Mouse (Mus musculus) heart, adult 2 months (tissue): ENCODE results near the gene Agap1. TPM values are rescaled to one million over a fixed set of nuclear protein-coding genes. Genes with fewer than 3 reads are reported as not detected.

ENCODE experiments used
- DNase-seq, 2 experiments: peaks; one replicate each; pipeline ENCODE4 v3.0.0; 2021
- H3K27ac ChIP-seq: fragments of 200-600 bp; 2 replicates; pipeline ENCODE4 v1.8.1; 2022
- H3K27me3 ChIP-seq: fragments of 200-500 bp; 2 replicates; pipeline ENCODE4 v1.6.1; 2012; ENCODE audit warnings: mild to moderate bottlenecking, low read length, inconsistent platforms, mixed read lengths; ENCODE audit not compliant: control insufficient read depth, insufficient read depth
- H3K36me3 ChIP-seq: fragments of 200-500 bp; 2 replicates; pipeline ENCODE4 v1.6.1; 2012; ENCODE audit warnings: low read length, inconsistent platforms; ENCODE audit not compliant: control insufficient read depth, insufficient read depth
- H3K4me1 ChIP-seq: fragments of 200-500 bp; 2 replicates; pipeline ENCODE4 v1.6.1; 2011; ENCODE audit warnings: low read length; ENCODE audit not compliant: control insufficient read depth, insufficient read depth
- H3K4me3 ChIP-seq: fragments of 200-600 bp; 2 replicates; pipeline ENCODE4 v1.8.1; 2022
- H3K79me2 ChIP-seq: fragments of 200-500 bp; replicated peaks from 2 replicates; pipeline ENCODE4 v1.6.1; 2012; ENCODE audit warnings: mild to moderate bottlenecking, inconsistent platforms, low read length, moderate library complexity, mixed read lengths; ENCODE audit not compliant: control insufficient read depth, insufficient read depth
- H3K9ac ChIP-seq: fragments of 200-500 bp; 2 replicates; pipeline ENCODE4 v1.6.1; 2012; ENCODE audit warnings: low read depth, mild to moderate bottlenecking, control low read depth, inconsistent platforms, low read length, mixed read lengths
- CTCF ChIP-seq: fragments of 200-600 bp; IDR thresholded peaks from 2 replicates; pipeline ENCODE4 v1.8.1; 2022; ENCODE audit warnings: antibody characterized with exemption, mild to moderate bottlenecking, moderate library complexity
- EP300 ChIP-seq: fragments of 200-500 bp; IDR thresholded peaks from 2 replicates; pipeline ENCODE4 v1.6.1; 2011; ENCODE audit warnings: low read depth, low read length, control low read depth; ENCODE audit not compliant: insufficient read depth
- POLR2A ChIP-seq: fragments of 200-500 bp; IDR thresholded peaks from 2 replicates; pipeline ENCODE4 v1.6.1; 2011; ENCODE audit warnings: mild to moderate bottlenecking, low read depth, low read length, control low read depth; ENCODE audit not compliant: insufficient read depth
- WGBS: fragments of 180-500 bp; shearing (Covaris S2); methylation state at CpG from one replicate; pipeline ENCODE4 v1.1.7; 2018; 5-methylcytosine and 5-hydroxymethylcytosine counted together
- intact Hi-C: fragments of 180-260 bp; cut with DNase I; formaldehyde crosslinking; loops from one replicate; pipeline ENCODE4 v1.15.1; 2025
- polyA plus RNA-seq: library from polyadenylated mRNA; depleted of rRNA; stranded (reverse); fragments of >200 nt; gene quantifications from 2 replicates; pipeline ENCODE4 v1.2.3, GENCODE M21; 2012
- total RNA-seq, 2 experiments: library from RNA; stranded (reverse); gene quantifications; 2 replicates each; pipeline ENCODE4 v1.2.3; 2021

Gene Agap1
- total and polyA plus RNA-seq, 3 experiments, result 11.4 to 62.1 (median 59.0) TPM

- H3K36me3 ChIP-seq, result peaks cover 5% of the 10 kb centered on the region; the same call in 1 of the 2 replicates
- intact Hi-C loops, result loop anchor here (1.0 kb wide), 1 partner anchor 123 kb away; the partner anchor contains the start of gene Agap1
- H3K4me1 ChIP-seq, result peaks cover 27% of the 10 kb centered on the region
- peak; percentile 74; the same call in 1 of the 2 replicates for TF ChIP-seq POLR2A
- 0 out of 2 replicates have a peak, but pooled peaks have one; percentile 55 for TF ChIP-seq EP300
- TF ChIP-seq CTCF, result no peak
- H3K4me3 ChIP-seq, result peak overlapping the region; percentile 23; the same call in 1 of the 2 replicates
- peak overlapping the region; percentile 20; the same call in 1 of the 2 replicates for H3K9ac ChIP-seq
- H3K27me3 ChIP-seq, result no peaks in the 10 kb centered on the region
- peak overlapping the region; percentile 63 for H3K27ac ChIP-seq
- 11% methylated on average over 4 of the region's 4 CpGs for WGBS
- peak; percentile 62 to 70 for DNase-seq
- no peaks in the 10 kb centered on the region; the same call in 1 of the 2 replicates for H3K79me2 ChIP-seq
These were observed 122.4 kb downstream of the Agap1 start for GRCm38 (mm10) chr1:89576985-89577384.

- Histone ChIP-seq H3K79me2 (no peaks in the 10 kb centered on the region; the same call in 1 of the 2 replicates), H3K27ac (peak overlapping the region; percentile 57), H3K27me3 (no peaks in the 10 kb centered on the region), H3K9ac (peak overlapping the region; percentile 82), H3K4me3 (peak overlapping the region; percentile 68), H3K36me3 (peaks cover 5% of the 10 kb centered on the region; the same call in 1 of the 2 replicates), H3K4me1 (peaks cover 21% of the 10 kb centered on the region)
- TF ChIP-seq POLR2A (no peak), EP300 (no peak), CTCF (no peak)
- DNase-seq, result peak; percentile 91 to 94
- intact Hi-C loops, result loop anchor here (2.0 to 5.0 kb wide), 3 partner anchors 14 to 52 kb away; no protein-coding TSS in a partner anchor
- under 1% methylated on average over 135 of the region's 146 CpGs for WGBS
These were observed 125.7 kb downstream of the Agap1 start for GRCm38 (mm10) chr1:89580031-89580998.

- 2% methylated on average over 95 of the region's 95 CpGs for WGBS
- Histone ChIP-seq H3K4me3 (peak overlapping the region; percentile 68), H3K9ac (peak overlapping the region; percentile 82), H3K79me2 (peaks cover 2% of the 10 kb centered on the region; the same call in 1 of the 2 replicates), H3K4me1 (peaks cover 15% of the 10 kb centered on the region), H3K27ac (peak overlapping the region; percentile 56), H3K36me3 (peaks cover 5% of the 10 kb centered on the region; the same call in 1 of the 2 replicates), H3K27me3 (no peaks in the 10 kb centered on the region)
- DNase-seq, result peak; percentile 77 to 83
- peak; percentile 85 for TF ChIP-seq CTCF
- 0 out of 2 replicates have a peak, but pooled peaks have one; percentile 37 for TF ChIP-seq EP300
- TF ChIP-seq POLR2A, result no peak
- intact Hi-C loops, result loop anchor here (1.0 to 5.0 kb wide), 4 partner anchors 14 to 56 kb away; no protein-coding TSS in a partner anchor
These were observed 126.6 kb downstream of the Agap1 start for GRCm38 (mm10) chr1:89580999-89581765.

- H3K27ac ChIP-seq, result no peak overlapping the region; the same call in 1 of the 2 replicates
- intact Hi-C loops, result loop anchor here (1.0 to 5.0 kb wide), 4 partner anchors 13 to 56 kb away; no protein-coding TSS in a partner anchor
- peaks cover 1% of the 10 kb centered on the region; the same call in 1 of the 2 replicates for H3K36me3 ChIP-seq
- H3K9ac ChIP-seq, result peak overlapping the region; percentile 82
- WGBS, result 61% methylated on average over 6 of the region's 6 CpGs
- no peaks in the 10 kb centered on the region for H3K27me3 ChIP-seq
- no peak for DNase-seq
- TF ChIP-seq CTCF (no peak), POLR2A (no peak), EP300 (no peak)
- H3K79me2 ChIP-seq, result peaks cover 2% of the 10 kb centered on the region; the same call in 1 of the 2 replicates
- H3K4me3 ChIP-seq, result peak overlapping the region; percentile 68
- H3K4me1 ChIP-seq, result peaks cover 11% of the 10 kb centered on the region
These were observed 127.1 kb downstream of the Agap1 start for GRCm38 (mm10) chr1:89581766-89582125.

DNA sequence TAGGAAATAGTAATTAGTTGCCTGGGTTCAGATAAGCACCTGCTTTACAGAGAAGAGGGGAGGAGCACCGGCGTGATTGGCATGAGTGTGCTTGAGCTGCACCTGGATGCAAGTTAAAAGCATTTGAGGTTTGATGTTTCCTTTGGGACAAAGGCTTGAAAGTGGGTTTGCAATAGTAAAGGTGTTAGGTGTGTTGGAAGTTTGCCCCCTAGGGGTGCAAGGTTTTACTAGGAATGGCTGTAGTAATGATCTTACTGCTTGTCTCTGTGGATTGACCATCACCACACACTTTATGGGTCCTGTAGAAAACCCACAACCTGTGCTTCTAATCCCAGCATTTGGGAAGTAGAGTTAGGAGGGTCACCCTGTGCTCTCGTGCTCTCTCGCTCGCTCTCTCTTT is 128.8 kb downstream of the Agap1 start:
- no peak for DNase-seq
- WGBS, result 83% methylated on average over 5 of the region's 5 CpGs
- Histone ChIP-seq H3K9ac (no peak overlapping the region), H3K27ac (no peak overlapping the region), H3K79me2 (peaks cover 2% of the 10 kb centered on the region; the same call in 1 of the 2 replicates), H3K27me3 (no peaks in the 10 kb centered on the region), H3K4me1 (peaks cover 12% of the 10 kb centered on the region), H3K36me3 (no peaks in the 10 kb centered on the region), H3K4me3 (no peak overlapping the region)
- TF ChIP-seq CTCF (peak; percentile 40), EP300 (no peak)
- intact Hi-C loops, result loop anchor here (5.0 kb wide), 1 partner anchor 49 kb away; no protein-coding TSS in a partner anchor
